25 mouse cellular contexts compared by ENCODE assay signal in genomic region chr8:106234567-106235261, GRCm38 (mm10). TPM values are rescaled to one million over a fixed set of nuclear protein-coding genes. Genes with fewer than 3 reads are reported as not detected.
A peak's percentile ranks its signal among the peaks of the same experiment; 100 is the strongest.
DNase-seq lines count a peak whose midpoint lies in the region; ATAC-seq and TF ChIP-seq lines count a peak whose summit lies in the region.
"Had no signal": no experiment of that assay in that cellular context is flagged by ENCODE, and none has a peak within 500 bp of the region (broad histone marks: within the 10 kb centered on the region; RNA-seq: fewer than 3 reads in every experiment).

No protein-coding gene starts in this region.

- no peaks in the 10 kb centered on the region for H3K27me3 ChIP-seq in heart, adult 2 months (ENCODE audit: control insufficient read depth, insufficient read depth, low read length)
- no peaks in the 10 kb centered on the region for H3K27me3 ChIP-seq in limb, embryonic 14.5 days (ENCODE audit: control insufficient read depth, insufficient read depth, low read length)
- H3K27me3 ChIP-seq in limb, embryonic 10.5 days (ENCODE audit: low read depth, poor library complexity, severe bottlenecking): no peaks in the 10 kb centered on the region
- H3K27me3 ChIP-seq: hindbrain, embryonic 13.5 days; kidney, embryonic 15.5 days; liver, embryonic 15.5 days; megakaryocyte, embryonic 14.5 days; midbrain, embryonic 13.5 days; neural tube, embryonic 13.5 days had no signal

- H3K9me3 ChIP-seq in limb, embryonic 14.5 days (ENCODE audit: control insufficient read depth, low read length): no peaks in the 10 kb centered on the region
- H3K9me3 ChIP-seq in limb, embryonic 10.5 days (replicated peaks): no peaks in the 10 kb centered on the region
- H3K9me3 ChIP-seq: hindbrain, embryonic 13.5 days; kidney, embryonic 15.5 days; liver, embryonic 15.5 days; megakaryocyte, embryonic 14.5 days; midbrain, embryonic 13.5 days; neural tube, embryonic 13.5 days had no signal

- DNase-seq in heart, postnatal 10 days: peak; percentile 21 to 33
- no peak for DNase-seq in heart, adult 2 months
- peak; percentile 4 for DNase-seq in limb, embryonic 14.5 days (ENCODE audit: low spot score)
- no peak for DNase-seq in limb, embryonic 10.5 days (ENCODE audit: low spot score)
- peak; percentile 44 for DNase-seq in right cerebral cortex, postnatal 14 days
- no peak for DNase-seq in right cerebral cortex, postnatal 36 days (ENCODE audit: low spot score in 2 of 2)
- DNase-seq: adrenal gland, adult 8-10 months; cerebellum, adult 2 months; cerebellum, postnatal 14 days; gastrocnemius, adult 2 months; gastrocnemius, postnatal 36 days; heart, postnatal 36 days; layer of hippocampus, adult 9-11 months; thymus, postnatal 14 days had no signal

- TF ChIP-seq POLR2A in heart, adult 2 months (IDR thresholded peaks at IDR 0.05; ENCODE audit: insufficient read depth, low read depth, low read length): no peak
- TF ChIP-seq POLR2A in limb, embryonic 14.5 days (IDR thresholded peaks at IDR 0.05; ENCODE audit: borderline replicate concordance, extremely low read depth, insufficient read depth, insufficient read length): no peak

- no peaks in the 10 kb centered on the region for H3K36me3 ChIP-seq in heart, adult 2 months (ENCODE audit: control insufficient read depth, insufficient read depth, low read length)
- peaks cover 74% of the 10 kb centered on the region for H3K36me3 ChIP-seq in limb, embryonic 14.5 days (ENCODE audit: control insufficient read depth, insufficient read depth, low read length)
- peaks cover 92% of the 10 kb centered on the region for H3K36me3 ChIP-seq in limb, embryonic 10.5 days

- H3K4me1 ChIP-seq in heart, adult 2 months (ENCODE audit: control insufficient read depth, insufficient read depth, low read length): no peaks in the 10 kb centered on the region
- no peaks in the 10 kb centered on the region for H3K4me1 ChIP-seq in limb, embryonic 14.5 days (ENCODE audit: control insufficient read depth, insufficient read depth, low read length)
- H3K4me1 ChIP-seq in limb, embryonic 10.5 days: no peaks in the 10 kb centered on the region
- H3K4me1 ChIP-seq: hindbrain, embryonic 13.5 days; kidney, embryonic 15.5 days; liver, embryonic 15.5 days; midbrain, embryonic 13.5 days; neural tube, embryonic 13.5 days had no signal

- no peak for ATAC-seq in limb, embryonic 14.5 days (ENCODE audit: low FRiP score, low read depth)
- ATAC-seq in activated CD4-positive, CD25-positive, alpha-beta regulatory T cell, adult 4 months: no peak
- ATAC-seq: CD4-positive, CD25-positive, alpha-beta regulatory T cell, adult 4 months; forebrain, embryonic 14.5 days; intestine, postnatal 0 days; lung, postnatal 0 days; midbrain, embryonic 13.5 days had no signal

- H3K9ac ChIP-seq in heart, adult 2 months (ENCODE audit: low read depth, low read length): no peak overlapping the region
- H3K9ac ChIP-seq in limb, embryonic 14.5 days (ENCODE audit: low read depth, low read length, severe bottlenecking): no peak overlapping the region
- H3K9ac ChIP-seq: hindbrain, embryonic 13.5 days; kidney, embryonic 15.5 days; liver, embryonic 15.5 days; midbrain, embryonic 13.5 days; neural tube, embryonic 13.5 days had no signal

- intact Hi-C loops in heart, postnatal 10 days (cut with DNase I): no loop called here
- intact Hi-C loops in heart, adult 2 months (cut with DNase I): no loop called here

- no peak overlapping the region for H3K27ac ChIP-seq in heart, adult 2 months
- no peak overlapping the region for H3K27ac ChIP-seq in limb, embryonic 14.5 days (replicated peaks; ENCODE audit: low read depth, low read length)
- no peak overlapping the region for H3K27ac ChIP-seq in limb, embryonic 10.5 days
- H3K27ac ChIP-seq: gastrocnemius, adult 2 months; hindbrain, embryonic 13.5 days; kidney, embryonic 15.5 days; liver, embryonic 15.5 days; midbrain, embryonic 13.5 days; neural tube, embryonic 13.5 days had no signal

- H3K4me3 ChIP-seq in heart, adult 2 months: no peak overlapping the region
- no peak overlapping the region for H3K4me3 ChIP-seq in limb, embryonic 14.5 days (replicated peaks; ENCODE audit: low read length)
- H3K4me3 ChIP-seq in limb, embryonic 10.5 days: no peak overlapping the region
- H3K4me3 ChIP-seq: gastrocnemius, adult 2 months; hindbrain, embryonic 13.5 days; kidney, embryonic 15.5 days; liver, embryonic 15.5 days; megakaryocyte, embryonic 14.5 days; midbrain, embryonic 13.5 days; neural tube, embryonic 13.5 days had no signal

- no peak for TF ChIP-seq CTCF in heart, adult 2 months (IDR thresholded peaks at IDR 0.05)

- no peak overlapping the region for H3K4me2 ChIP-seq in limb, embryonic 14.5 days (replicated peaks; ENCODE audit: low read depth, low read length, severe bottlenecking)
- H3K4me2 ChIP-seq: hindbrain, embryonic 13.5 days; kidney, embryonic 15.5 days; liver, embryonic 15.5 days; midbrain, embryonic 13.5 days; neural tube, embryonic 13.5 days had no signal

- TF ChIP-seq EP300 in heart, adult 2 months (IDR thresholded peaks at IDR 0.05; ENCODE audit: insufficient read depth, low read depth, low read length): no peak

- 85% methylated on average over 17 of the region's 17 CpGs for WGBS in heart, adult 2 months
- 87% methylated on average over 17 of the region's 17 CpGs for WGBS in limb, embryonic 14.5 days
- WGBS in limb, embryonic 10.5 days: 94% methylated on average over 17 of the region's 17 CpGs

- no peaks in the 10 kb centered on the region for H3K79me2 ChIP-seq in heart, adult 2 months (replicated peaks; ENCODE audit: control insufficient read depth, insufficient read depth, low read length)

RNA-seq across cellular contexts. Expression of gene Prmt7, which starts 24.0 kb away (rescaled TPM):
- total RNA-seq in heart, postnatal 10 days (2021): 10 to 100 TPM; 21.6 to 24.0 TPM
- total RNA-seq in heart, adult 2 months (2021): 10 to 100 TPM; 22.9 to 26.3 TPM
- polyA plus RNA-seq in heart, adult 2 months (2012; rRNA removed): 21.7 and 32.5 TPM in 2 replicates
- 35.5 and 40.3 TPM in 2 replicates for polyA plus RNA-seq in limb, embryonic 14.5 days (2012; rRNA removed)
- 44.7 and 46.6 TPM in 2 replicates for polyA plus RNA-seq in limb, embryonic 14.5 days (2014; fragmentation: Nextera tagmentation; extraction: Ambion mirVana)
- 76.4 and 88.2 TPM in 2 replicates for polyA plus RNA-seq in limb, embryonic 10.5 days (2016; fragmentation: Nextera tagmentation; extraction: Ambion mirVana)
- 10 to 100 TPM; 19.5 to 31.6 TPM for polyA plus RNA-seq in activated CD4-positive, CD25-positive, alpha-beta regulatory T cell, adult 4 months (2017; shearing (Covaris generic))

RNA-seq across cellular contexts. Expression of gene Slc7a6os, which starts 24.0 kb away (rescaled TPM):
- total RNA-seq in heart, postnatal 10 days (2021): 10 to 100 TPM; 15.2 to 15.8 TPM
- 10 to 100 TPM in 1 of 2 experiments, 1 to 10 TPM in 1; 9.6 to 10.7 TPM for total RNA-seq in heart, adult 2 months (2021)
- 7.1 and 8.8 TPM in 2 replicates for polyA plus RNA-seq in heart, adult 2 months (2012; rRNA removed)
- polyA plus RNA-seq in limb, embryonic 14.5 days (2012; rRNA removed): 52.4 and 58.3 TPM in 2 replicates
- 32.5 and 36.1 TPM in 2 replicates for polyA plus RNA-seq in limb, embryonic 14.5 days (2014; fragmentation: Nextera tagmentation; extraction: Ambion mirVana)
- polyA plus RNA-seq in limb, embryonic 10.5 days (2016; fragmentation: Nextera tagmentation; extraction: Ambion mirVana): 42.0 and 46.6 TPM in 2 replicates
- 10 to 100 TPM; 20.6 to 22.5 TPM for polyA plus RNA-seq in activated CD4-positive, CD25-positive, alpha-beta regulatory T cell, adult 4 months (2017; shearing (Covaris generic))

Comparison
In these comparisons a context has a peak if more than half of its experiments do, and no peak if none do; other contexts are left out.
1. DNase-seq: peak in heart, postnatal 10 days (2 of 2), limb, embryonic 14.5 days (single experiment) and right cerebral cortex, postnatal 14 days (single experiment); none in heart, adult 2 months (0 of 2), limb, embryonic 10.5 days (single experiment) and right cerebral cortex, postnatal 36 days (0 of 2).